Mouse (Mus musculus) cortical plate, adult 2 months (tissue): ENCODE results near the gene Gabrd.

Source experiments
- CTCF ChIP-seq: fragments of 200-500 bp; IDR thresholded peaks from 2 replicates; pipeline ENCODE4 v1.5.1; 2011; ENCODE audit warnings: mild to moderate bottlenecking, control low read depth, low read length; ENCODE audit not compliant: insufficient read depth; ENCODE audit errors: extremely low read depth
- POLR2A ChIP-seq: fragments of 200-500 bp; IDR thresholded peaks from 2 replicates; pipeline ENCODE4 v1.6.1; 2011; ENCODE audit warnings: mild to moderate bottlenecking, low read length, control low read depth; ENCODE audit not compliant: insufficient read depth; ENCODE audit errors: extremely low read depth

- TF ChIP-seq CTCF (no peak), POLR2A (no peak)
These were observed 3.2 kb upstream of the Gabrd start for GRCm38 (mm10) chr4:155401121-155401520.
